Mouse (Mus musculus) lung, embryonic 14.5 days (tissue): ENCODE data around the gene Gphb5. TPM values are rescaled to one million over a fixed set of nuclear protein-coding genes. Genes with fewer than 3 reads are reported as not detected.

Experiments used
- ATAC-seq: fragments of 200-750 bp; cut with Nextera tagmentation; 2 replicates; pipeline ENCODE4 v1.8.0; 2017; ENCODE audit warnings: mild to moderate bottlenecking, moderate TSS enrichment, moderate library complexity; ENCODE audit not compliant: insufficient read depth
- DNase-seq: peaks from one replicate; pipeline ENCODE4 v3.0.0-alpha.2; 2015
- H3K27ac ChIP-seq: fragments of 300-500 bp; sonication (generic); 2 replicates; pipeline ENCODE4 v1.5.1; 2014; ENCODE audit warnings: low read depth, mild to moderate bottlenecking, moderate library complexity
- H3K27me3 ChIP-seq: fragments of 300-500 bp; sonication (generic); 2 replicates; pipeline ENCODE4 v1.6.1; 2014; ENCODE audit warnings: low read length, control low read depth; ENCODE audit not compliant: insufficient read depth
- H3K36me3 ChIP-seq: fragments of 300-500 bp; sonication (generic); 2 replicates; pipeline ENCODE4 v1.6.1; 2014; ENCODE audit warnings: control low read depth; ENCODE audit not compliant: insufficient read depth
- H3K4me1 ChIP-seq: fragments of 300-500 bp; sonication (generic); 2 replicates; pipeline ENCODE4 v1.6.1; 2014; ENCODE audit warnings: antibody characterized with exemption, control low read depth; ENCODE audit not compliant: insufficient read depth
- H3K4me2 ChIP-seq: fragments of 300-500 bp; sonication (generic); 2 replicates; pipeline ENCODE4 v1.6.1; 2014; ENCODE audit warnings: mild to moderate bottlenecking
- H3K4me3 ChIP-seq: fragments of 300-500 bp; sonication (generic); 2 replicates; pipeline ENCODE4 v1.5.1; 2014; ENCODE audit warnings: low read depth, low read length
- H3K9ac ChIP-seq: fragments of 300-500 bp; sonication (generic); 2 replicates; pipeline ENCODE4 v1.6.1; 2014
- H3K9me3 ChIP-seq: fragments of 300-500 bp; sonication (generic); 2 replicates; pipeline ENCODE4 v1.6.1; 2016; ENCODE audit warnings: low read depth, low read length, control low read depth
- CTCF ChIP-seq: IDR thresholded peaks from 2 replicates; pipeline ENCODE4 v1.5.1; 2016; ENCODE audit warnings: antibody characterized with exemption, low read depth
- WGBS: fragments of 180-500 bp; shearing (Covaris S2); extraction: QIAGEN DNeasy Blood & Tissue Kit; methylation state at CpG from one replicate; pipeline ENCODE4 v1.1.7; 2014; 5-methylcytosine and 5-hydroxymethylcytosine counted together
- polyA plus RNA-seq: library from polyadenylated mRNA; unstranded; fragments of >200 nt; fragmentation: Nextera tagmentation; extraction: Ambion mirVana; gene quantifications from 2 replicates; pipeline ENCODE4 v1.2.1, GENCODE M21; 2014

The Gphb5 gene
- not detected in 2 replicates for polyA plus RNA-seq

GRCm38 (mm10) chr12:75416681-75417080 is at the start of gene Gphb5:
Gphb5 (minus strand) TSS chr12:75416781.
- Histone ChIP-seq H3K27me3 (no peaks in the 10 kb centered on the region), H3K4me1 (no peaks in the 10 kb centered on the region), H3K9me3 (no peaks in the 10 kb centered on the region), H3K27ac (no peak within 1 kb of the TSS), H3K4me2 (no peak within 1 kb of the TSS), H3K36me3 (no peaks in the 10 kb centered on the region), H3K9ac (no peak within 1 kb of the TSS), H3K4me3 (no peak within 1 kb of the TSS)
- ATAC-seq = no peak
- TF ChIP-seq CTCF = no peak
- 78% methylated on average over 4 of the region's 4 CpGs for WGBS
- no peak for DNase-seq

- no peak overlapping the region for H3K4me2 ChIP-seq
- no peak overlapping the region for H3K27ac ChIP-seq
- H3K9ac ChIP-seq = no peak overlapping the region
- ATAC-seq = peak; percentile 17; the same call in 1 of the 2 replicates
- TF ChIP-seq CTCF = no peak
- no peaks in the 10 kb centered on the region for H3K27me3 ChIP-seq
- no peaks in the 10 kb centered on the region for H3K4me1 ChIP-seq
- peaks cover 42% of the 10 kb centered on the region for H3K36me3 ChIP-seq
- H3K4me3 ChIP-seq = no peak overlapping the region
- H3K9me3 ChIP-seq = no peaks in the 10 kb centered on the region
- DNase-seq = no peak
- 82% methylated on average over 7 of the region's 7 CpGs for WGBS
Observed at GRCm38 (mm10) chr12:75466206-75466605, 49.6 kb upstream of the Gphb5 start.

- Histone ChIP-seq H3K9ac (no peak overlapping the region), H3K4me3 (no peak overlapping the region), H3K27me3 (no peaks in the 10 kb centered on the region), H3K4me1 (no peaks in the 10 kb centered on the region), H3K36me3 (peaks cover 60% of the 10 kb centered on the region), H3K27ac (no peak overlapping the region), H3K4me2 (no peak overlapping the region), H3K9me3 (no peaks in the 10 kb centered on the region)
- ATAC-seq (no peak), DNase-seq (peak; percentile 65)
- 76% methylated on average over 9 of the region's 9 CpGs for WGBS
- TF ChIP-seq CTCF = peak; percentile 77
Observed at GRCm38 (mm10) chr12:75464016-75464769, 47.6 kb upstream of the Gphb5 start.

- H3K27ac ChIP-seq = no peak overlapping the region
- H3K9ac ChIP-seq = no peak overlapping the region
- no peak for DNase-seq
- no peak overlapping the region for H3K4me3 ChIP-seq
- H3K27me3 ChIP-seq = no peaks in the 10 kb centered on the region
- H3K4me1 ChIP-seq = no peaks in the 10 kb centered on the region
- no peaks in the 10 kb centered on the region for H3K9me3 ChIP-seq
- H3K4me2 ChIP-seq = no peak overlapping the region
- no peak for TF ChIP-seq CTCF
- WGBS = 89% methylated on average over 5 of the region's 5 CpGs
- no peak for ATAC-seq
- H3K36me3 ChIP-seq = peaks cover 65% of the 10 kb centered on the region
Observed at GRCm38 (mm10) chr12:75460561-75460960, 44.0 kb upstream of the Gphb5 start.

GRCm38 (mm10) chr12:75459656-75460055 is 43.1 kb upstream of the Gphb5 start:
- Histone ChIP-seq H3K9me3 (no peaks in the 10 kb centered on the region), H3K27me3 (no peaks in the 10 kb centered on the region), H3K4me2 (no peak overlapping the region), H3K9ac (no peak overlapping the region), H3K4me1 (no peaks in the 10 kb centered on the region), H3K36me3 (peaks cover 59% of the 10 kb centered on the region), H3K4me3 (no peak overlapping the region), H3K27ac (no peak overlapping the region)
- TF ChIP-seq CTCF = no peak
- DNase-seq (no peak), ATAC-seq (no peak)
- 89% methylated on average over 5 of the region's 5 CpGs for WGBS

GRCm38 (mm10) chr12:75453441-75453840 is 36.9 kb upstream of the Gphb5 start:
- ATAC-seq = no peak
- H3K4me3 ChIP-seq = no peak overlapping the region

GRCm38 (mm10) chr12:75453027-75453426 is 36.4 kb upstream of the Gphb5 start:
- Histone ChIP-seq H3K9ac (no peak overlapping the region), H3K9me3 (no peaks in the 10 kb centered on the region), H3K4me1 (no peaks in the 10 kb centered on the region), H3K27ac (no peak overlapping the region), H3K36me3 (peaks cover 39% of the 10 kb centered on the region), H3K4me2 (no peak overlapping the region), H3K4me3 (no peak overlapping the region), H3K27me3 (no peaks in the 10 kb centered on the region)
- DNase-seq (peak; percentile 30), ATAC-seq (no peak)
- TF ChIP-seq CTCF = peak; percentile 20; the same call in 1 of the 2 replicates
- 77% methylated on average over 4 of the region's 4 CpGs for WGBS

More at GRCm38 (mm10) chr12:75453441-75453840, 36.9 kb upstream of the Gphb5 start:
- Histone ChIP-seq H3K9ac (no peak overlapping the region), H3K27ac (no peak overlapping the region), H3K36me3 (peaks cover 43% of the 10 kb centered on the region), H3K27me3 (no peaks in the 10 kb centered on the region), H3K9me3 (no peaks in the 10 kb centered on the region), H3K4me2 (no peak overlapping the region), H3K4me1 (no peaks in the 10 kb centered on the region)
- 90% methylated on average over 6 of the region's 6 CpGs for WGBS
- no peak for DNase-seq
- no peak for TF ChIP-seq CTCF
